Mouse (Mus musculus) CD4-positive, CD25-positive, alpha-beta regulatory T cell, adult 4 months (primary cell): Measurements from ENCODE around the gene Jph2. TPM values are rescaled to one million over a fixed set of nuclear protein-coding genes. Genes with fewer than 3 reads are reported as not detected.

Experiments
- ATAC-seq: one replicate; pipeline ENCODE4 v1.8.0; 2017
- polyA plus RNA-seq, 2 experiments: library from polyadenylated mRNA; unstranded; fragments of 100-300 nt; shearing (Covaris generic); gene quantifications; one replicate each; pipeline ENCODE4 v1.2.1; 2017

Gene Jph2
- polyA plus RNA-seq, 2 experiments from 2014 or later: not detected

- ATAC-seq: no peak
Observed at GRCm38 (mm10) chr2:163303037-163303436, 94.8 kb downstream of the Jph2 start.

DNA sequence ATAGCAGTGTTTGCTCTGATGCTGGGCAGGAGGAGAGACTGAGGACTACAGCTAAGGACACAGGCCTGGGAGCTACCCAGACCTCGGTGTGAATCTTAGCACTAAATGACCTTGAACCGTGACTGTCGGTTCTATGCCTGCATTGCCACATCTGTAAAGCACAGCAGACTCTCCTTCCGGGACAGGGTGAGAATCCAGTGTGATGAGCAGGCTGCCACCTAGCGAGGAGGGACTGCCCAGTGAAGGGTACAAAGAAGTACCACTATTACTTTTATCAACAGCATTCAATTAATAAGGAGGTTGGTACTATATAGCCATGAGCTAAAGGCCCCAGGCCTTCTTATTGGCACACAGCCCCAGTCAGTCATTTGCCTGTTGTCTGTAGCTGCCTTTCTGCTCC, 96.2 kb downstream of the Jph2 start:
- no peak for ATAC-seq

- ATAC-seq: no peak
Observed at GRCm38 (mm10) chr2:163300069-163301060, 97.4 kb downstream of the Jph2 start.

DNA sequence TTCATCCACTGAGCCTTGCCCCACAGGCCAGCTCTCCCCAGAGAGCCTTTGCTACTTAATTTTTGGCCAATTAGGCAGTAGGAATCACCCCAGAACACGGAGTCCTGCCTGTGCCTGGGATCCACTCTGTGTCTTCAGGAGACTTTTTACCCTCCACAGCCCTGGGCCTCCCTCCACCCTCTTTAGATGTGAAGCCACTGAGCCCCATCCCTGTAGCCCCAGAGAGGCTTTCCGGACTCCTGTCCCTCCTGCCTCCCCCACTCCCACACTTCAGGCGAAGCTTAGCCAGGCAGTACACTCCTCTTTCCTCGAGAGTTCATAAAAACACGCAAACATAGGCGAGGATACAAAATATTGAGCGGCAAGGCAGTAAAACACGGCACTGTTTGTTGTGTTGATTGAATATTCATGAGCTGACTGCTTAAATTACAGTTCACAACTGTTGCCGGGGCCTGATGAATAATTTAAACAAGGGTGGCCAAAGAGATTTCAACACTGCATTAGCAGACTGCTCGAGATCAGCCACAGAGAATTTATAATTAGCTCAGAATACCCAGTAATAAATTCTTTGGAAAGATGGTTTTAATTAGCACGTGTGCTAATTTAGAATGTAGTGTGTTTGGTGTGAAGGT, 100.7 kb downstream of the Jph2 start:
- no peak for ATAC-seq

DNA sequence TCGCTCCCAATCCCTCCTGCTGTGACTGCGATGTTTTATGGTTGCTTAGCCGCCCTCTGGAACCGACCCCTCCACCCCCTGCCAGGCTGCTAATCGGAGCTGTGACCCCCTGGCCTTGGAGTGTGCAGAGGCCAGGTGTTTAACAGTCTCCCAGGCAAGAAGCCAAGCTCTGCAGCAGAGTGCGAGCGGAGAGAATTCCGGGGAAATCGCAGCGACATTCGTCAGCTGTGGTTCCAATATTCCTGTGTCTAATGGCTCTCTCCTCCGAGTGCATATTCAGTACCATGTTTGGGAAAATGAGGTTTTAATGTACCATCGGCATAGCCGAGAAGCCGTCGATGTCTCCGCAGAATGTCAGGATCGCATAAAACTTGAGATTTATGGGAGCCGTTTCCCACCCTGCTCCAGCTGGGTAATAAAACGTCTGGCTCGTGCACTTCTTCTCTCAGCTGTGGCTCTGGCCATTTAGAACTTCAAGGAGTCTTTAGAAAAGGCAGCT, 108.9 kb downstream of the Jph2 start:
- ATAC-seq: no peak

Other genes with a start within 250 kb of the Jph2 start
- gene Tox2, start 194.9 kb downstream of the Jph2 start, polyA plus RNA-seq: 1 to 10 TPM; 6.4 to 6.5 TPM
- gene Oser1, start 26.7 kb upstream of the Jph2 start, polyA plus RNA-seq: 100 to 1,000 TPM; 134 to 146 TPM
- not detected for gene Gdap1l1, start 40.5 kb upstream of the Jph2 start, polyA plus RNA-seq
- gene Fitm2, start 74.6 kb upstream of the Jph2 start, polyA plus RNA-seq: 1 to 10 TPM; 1.8 to 1.9 TPM
- not detected for gene R3hdml, start 94.3 kb upstream of the Jph2 start, polyA plus RNA-seq
- gene Hnf4a, start 108.8 kb upstream of the Jph2 start, polyA plus RNA-seq: not detected
- gene Ttpal, start 204.3 kb upstream of the Jph2 start, polyA plus RNA-seq: 10 to 100 TPM; 43.3 to 74.1 TPM
- gene Serinc3, start 247.1 kb upstream of the Jph2 start, polyA plus RNA-seq: 100 to 1,000 TPM; 131 to 203 TPM